Mouse (Mus musculus) neural tube, embryonic 11.5 days (tissue): ENCODE data around the gene Hist1h2ah. TPM values are rescaled to one million over a fixed set of nuclear protein-coding genes. Genes with fewer than 3 reads are reported as not detected.

ENCODE experiments used
- ATAC-seq: fragments of 200-750 bp; cut with Nextera tagmentation; 2 replicates; pipeline ENCODE4 v1.8.0; 2017; ENCODE audit warnings: moderate number of reproducible peaks, mild to moderate bottlenecking, moderate TSS enrichment, moderate library complexity; ENCODE audit not compliant: insufficient read depth, low FRiP score, low TSS enrichment
- DNase-seq: peaks from one replicate; pipeline ENCODE4 v3.0.0-alpha.2; 2015; ENCODE audit warnings: low spot score
- H3K27ac ChIP-seq: fragments of 300-500 bp; sonication (generic); 2 replicates; pipeline ENCODE4 v1.5.1; 2014; ENCODE audit warnings: low read depth, mild to moderate bottlenecking, low read length
- H3K27me3 ChIP-seq: fragments of 300-500 bp; sonication (generic); 2 replicates; pipeline ENCODE4 v1.6.1; 2014; ENCODE audit warnings: mild to moderate bottlenecking, low read length, mixed read lengths; ENCODE audit not compliant: control insufficient read depth, insufficient read depth
- H3K36me3 ChIP-seq: fragments of 300-500 bp; sonication (generic); 2 replicates; pipeline ENCODE4 v1.6.1; 2014; ENCODE audit warnings: mild to moderate bottlenecking, low read length, moderate library complexity, mixed read lengths; ENCODE audit not compliant: control insufficient read depth, insufficient read depth
- H3K4me1 ChIP-seq: fragments of 300-500 bp; sonication (generic); 2 replicates; pipeline ENCODE4 v1.6.1; 2014; ENCODE audit warnings: low read length, mixed read lengths; ENCODE audit not compliant: control insufficient read depth, insufficient read depth
- H3K4me2 ChIP-seq: fragments of 300-500 bp; sonication (generic); 2 replicates; pipeline ENCODE4 v1.6.1; 2014; ENCODE audit warnings: low read depth, mild to moderate bottlenecking, moderate library complexity
- H3K4me3 ChIP-seq: fragments of 300-500 bp; sonication (generic); 2 replicates; pipeline ENCODE4 v1.5.1; 2014; ENCODE audit warnings: low read depth, low read length
- H3K9ac ChIP-seq: fragments of 300-500 bp; sonication (generic); 2 replicates; pipeline ENCODE4 v1.6.1; 2014; ENCODE audit warnings: mild to moderate bottlenecking, low read length
- H3K9me3 ChIP-seq: fragments of 300-500 bp; sonication (generic); 2 replicates; pipeline ENCODE4 v1.6.1; 2016; ENCODE audit warnings: low read length; ENCODE audit not compliant: control insufficient read depth
- WGBS: fragments of 180-500 bp; shearing (Covaris S2); extraction: QIAGEN DNeasy Blood & Tissue Kit; methylation state at CpG from one replicate; pipeline ENCODE4 v1.1.7; 2014; 5-methylcytosine and 5-hydroxymethylcytosine counted together
- polyA plus RNA-seq: library from polyadenylated mRNA; unstranded; fragments of >200 nt; fragmentation: Nextera tagmentation; extraction: Ambion mirVana; gene quantifications from 2 replicates; pipeline ENCODE4 v1.2.1, GENCODE M21; 2014

Gene Hist1h2ah
- polyA plus RNA-seq, 1 experiment from 2014 or later = 6.6 TPM

DNA sequence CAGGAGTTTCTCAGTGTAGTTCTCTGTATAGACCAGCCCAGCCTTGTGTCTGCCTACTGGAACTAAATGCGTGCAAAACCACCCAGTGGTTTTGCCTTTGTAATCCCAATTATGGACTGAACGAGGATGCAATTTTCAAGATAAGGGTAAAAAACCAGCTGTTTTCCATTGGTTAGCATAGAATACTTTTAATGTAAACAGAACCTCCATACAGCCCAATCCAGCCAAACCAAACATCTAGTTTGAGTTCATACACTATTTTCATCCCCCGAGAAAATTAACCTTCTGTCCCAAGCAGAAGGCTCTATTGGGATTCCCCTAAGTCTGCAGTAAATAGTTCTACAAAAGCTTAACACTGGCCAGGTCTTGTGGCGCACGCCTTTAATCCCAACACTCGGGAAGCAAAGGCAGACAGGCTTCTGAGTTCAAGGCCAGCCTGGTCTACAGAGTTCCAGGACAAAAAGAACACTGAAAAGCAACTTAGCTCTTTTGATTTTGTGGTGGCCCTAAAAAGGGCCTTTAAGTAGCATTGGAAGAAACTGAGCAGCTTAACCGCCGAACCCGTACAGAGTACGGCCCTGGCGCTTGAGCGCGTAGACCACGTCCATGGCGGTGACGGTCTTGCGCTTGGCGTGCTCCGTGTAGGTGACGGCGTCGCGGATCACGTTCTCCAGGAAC is 5.2 kb upstream of the Hist1h2ah start:
- ATAC-seq = peak; percentile 13
- H3K36me3 ChIP-seq = no peaks in the 10 kb centered on the region
- peak overlapping the region; percentile 49 for H3K4me2 ChIP-seq
- peak overlapping the region; percentile 94 for H3K27ac ChIP-seq
- H3K9ac ChIP-seq = peak overlapping the region; percentile 30
- peak overlapping the region; percentile 37 for H3K4me3 ChIP-seq
- peak; percentile 61 for DNase-seq
- H3K9me3 ChIP-seq = no peaks in the 10 kb centered on the region
- no peaks in the 10 kb centered on the region for H3K27me3 ChIP-seq
- WGBS = under 1% methylated on average over 18 of the region's 24 CpGs
- peaks cover 6% of the 10 kb centered on the region; the same call in 1 of the 2 replicates for H3K4me1 ChIP-seq

DNA sequence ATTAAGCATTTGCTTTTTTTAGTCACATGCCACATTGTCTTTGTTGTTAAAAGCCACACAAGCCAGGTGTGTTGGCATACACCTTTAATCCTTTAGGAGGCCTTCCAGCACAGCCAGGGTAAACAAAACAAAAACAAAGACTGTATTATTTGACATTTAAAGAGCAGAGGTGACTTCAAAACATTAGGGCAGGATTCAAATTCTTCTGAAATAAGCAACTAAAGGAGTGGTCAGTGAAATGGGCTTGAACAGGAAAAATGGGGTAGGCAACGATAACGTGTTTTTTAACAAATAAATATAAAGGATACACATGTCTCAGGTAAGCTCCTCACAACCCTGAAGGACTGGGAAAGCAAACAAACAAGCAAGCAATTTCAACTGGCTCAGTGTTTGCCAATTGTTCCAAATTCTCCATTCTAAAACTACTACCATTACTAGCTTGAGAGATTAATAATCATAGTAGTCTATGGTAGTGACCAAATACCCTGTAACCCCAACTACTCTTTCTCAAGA is 4.6 kb upstream of the Hist1h2ah start:
- H3K9ac ChIP-seq = no peak overlapping the region
- H3K36me3 ChIP-seq = no peaks in the 10 kb centered on the region
- peak overlapping the region; percentile 49 for H3K4me2 ChIP-seq
- peak overlapping the region; percentile 94 for H3K27ac ChIP-seq
- H3K4me1 ChIP-seq = peaks cover 6% of the 10 kb centered on the region; the same call in 1 of the 2 replicates
- WGBS = 7% methylated on average over 2 of the region's 2 CpGs
- no peaks in the 10 kb centered on the region for H3K9me3 ChIP-seq
- DNase-seq = no peak
- ATAC-seq = no peak
- peak overlapping the region; percentile 37 for H3K4me3 ChIP-seq
- no peaks in the 10 kb centered on the region for H3K27me3 ChIP-seq

DNA sequence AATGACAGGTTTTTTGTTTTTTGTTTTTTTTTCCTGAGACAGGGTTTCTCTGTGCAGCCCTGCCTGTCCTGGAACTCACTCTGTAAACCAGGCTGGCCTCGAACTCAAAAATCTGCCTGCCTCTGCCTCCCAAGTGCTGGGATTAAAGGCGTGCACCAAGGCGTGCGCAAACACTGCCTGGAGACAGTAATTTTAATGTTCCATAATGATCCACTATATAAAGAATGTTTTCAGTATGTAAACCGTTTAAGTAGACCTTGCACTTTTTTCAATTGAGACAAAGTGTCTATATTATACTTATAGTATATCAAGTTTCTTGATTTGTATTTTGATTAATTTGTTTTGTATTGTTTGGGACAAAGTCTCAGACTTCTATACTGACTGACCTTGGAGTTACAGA is 4.0 kb upstream of the Hist1h2ah start:
- ATAC-seq (no peak), DNase-seq (no peak)
- peak overlapping the region; percentile 49; the same call in 1 of the 2 replicates for H3K4me2 ChIP-seq
- H3K9me3 ChIP-seq = no peaks in the 10 kb centered on the region
- WGBS = 69% methylated on average over 5 of the region's 5 CpGs
- H3K4me3 ChIP-seq = no peak overlapping the region
- H3K27ac ChIP-seq = no peak overlapping the region
- H3K36me3 ChIP-seq = no peaks in the 10 kb centered on the region
- no peaks in the 10 kb centered on the region for H3K27me3 ChIP-seq
- peaks cover 8% of the 10 kb centered on the region for H3K4me1 ChIP-seq
- no peak overlapping the region for H3K9ac ChIP-seq

DNA sequence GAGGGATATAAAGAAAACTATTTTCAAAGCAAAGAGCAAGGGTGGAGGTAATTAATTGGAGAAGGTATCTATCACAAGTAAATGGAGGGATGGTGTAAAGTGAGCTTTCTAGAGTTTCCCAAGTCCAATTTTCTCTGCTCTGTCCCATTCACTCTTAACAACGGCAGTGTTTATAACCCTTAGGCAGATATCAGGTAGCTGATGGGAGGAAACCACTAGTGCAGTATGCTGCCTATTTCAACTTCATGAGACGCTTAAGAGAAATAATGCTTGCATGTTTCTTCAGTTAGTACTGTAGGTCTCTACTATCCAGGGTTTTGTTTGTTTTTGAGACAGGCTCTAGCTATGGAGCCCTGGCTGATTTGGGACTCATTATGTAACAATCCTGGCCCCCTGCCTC is 2.0 kb upstream of the Hist1h2ah start:
- Histone ChIP-seq H3K4me1 (peaks cover 8% of the 10 kb centered on the region), H3K4me3 (no peak overlapping the region), H3K27me3 (no peaks in the 10 kb centered on the region), H3K9me3 (no peaks in the 10 kb centered on the region), H3K36me3 (no peaks in the 10 kb centered on the region), H3K27ac (no peak overlapping the region), H3K9ac (no peak overlapping the region), H3K4me2 (no peak overlapping the region)
- DNase-seq (no peak), ATAC-seq (no peak)
- 67% methylated on average over 2 of the region's 2 CpGs for WGBS

DNA sequence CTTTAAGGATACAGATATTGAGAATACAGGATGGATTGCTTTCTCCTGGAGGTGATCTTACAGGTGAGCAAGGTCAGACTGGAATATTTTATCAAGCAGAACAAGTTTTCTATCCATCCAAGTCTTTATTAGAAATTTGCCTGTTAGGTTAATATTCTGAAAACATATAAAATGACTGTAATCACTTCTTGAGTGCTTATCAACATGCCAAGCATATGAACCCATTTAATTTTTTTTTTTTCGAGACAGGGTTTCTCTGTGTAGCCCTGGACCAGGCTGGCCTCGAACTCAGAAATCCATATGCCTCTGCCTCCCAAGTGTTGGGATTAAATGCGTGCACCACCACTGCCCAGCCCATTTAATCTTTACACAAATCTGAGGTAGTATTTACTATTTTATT is 1.6 kb upstream of the Hist1h2ah start:
- DNase-seq = no peak
- Histone ChIP-seq H3K9me3 (no peaks in the 10 kb centered on the region), H3K36me3 (no peaks in the 10 kb centered on the region), H3K4me3 (peak overlapping the region; percentile 21), H3K4me1 (peaks cover 5% of the 10 kb centered on the region), H3K9ac (peak overlapping the region; percentile 69; the same call in 1 of the 2 replicates), H3K27ac (peak overlapping the region; percentile 75), H3K27me3 (no peaks in the 10 kb centered on the region), H3K4me2 (peak overlapping the region; percentile 66)
- ATAC-seq = no peak
- WGBS = 67% methylated on average over 3 of the region's 3 CpGs

DNA sequence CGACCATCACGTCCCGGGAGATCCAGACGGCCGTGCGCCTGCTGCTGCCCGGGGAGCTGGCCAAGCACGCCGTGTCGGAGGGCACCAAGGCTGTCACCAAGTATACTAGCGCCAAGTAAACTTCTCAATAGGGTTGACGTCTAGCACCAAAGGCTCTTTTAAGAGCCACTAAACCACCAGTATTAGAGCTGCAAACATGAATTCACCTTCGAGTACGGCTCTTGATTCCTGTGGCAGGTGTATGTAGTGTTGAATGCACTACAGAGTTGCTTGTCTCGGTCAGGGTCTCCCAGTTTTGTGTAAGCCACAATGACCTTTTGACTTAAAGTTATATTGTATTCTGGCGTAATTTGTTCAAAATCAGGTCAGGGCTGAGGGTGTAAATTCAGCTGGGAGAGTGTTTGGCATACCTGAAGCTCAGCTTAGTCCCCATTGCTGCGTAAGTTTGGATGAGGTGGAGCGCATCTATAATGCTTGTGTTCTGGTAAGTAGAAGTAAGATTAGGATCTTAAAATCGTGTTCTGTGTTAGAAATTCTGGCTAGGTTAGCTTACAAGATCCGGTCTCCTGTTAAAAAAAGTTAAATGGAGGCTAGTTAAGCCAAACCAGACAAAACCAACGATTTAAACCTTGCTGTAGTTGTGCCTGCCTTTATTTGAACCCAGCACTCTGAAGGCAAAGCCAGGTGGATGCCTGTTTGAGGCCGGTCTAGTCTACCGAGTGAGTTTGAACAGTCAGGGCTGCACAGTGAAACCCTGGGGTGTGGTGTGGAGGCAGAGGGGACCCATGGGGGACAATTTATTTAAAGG is 985 bp upstream of the Hist1h2ah start:
- Histone ChIP-seq H3K4me1 (peaks cover 3% of the 10 kb centered on the region), H3K9ac (peak overlapping the region; percentile 69), H3K4me2 (peak overlapping the region; percentile 66), H3K36me3 (no peaks in the 10 kb centered on the region), H3K4me3 (peak overlapping the region; percentile 21), H3K9me3 (no peaks in the 10 kb centered on the region), H3K27me3 (no peaks in the 10 kb centered on the region), H3K27ac (peak overlapping the region; percentile 75)
- DNase-seq = peak; percentile 46
- ATAC-seq = peak; percentile 16
- WGBS = 3% methylated on average over 20 of the region's 23 CpGs

DNA sequence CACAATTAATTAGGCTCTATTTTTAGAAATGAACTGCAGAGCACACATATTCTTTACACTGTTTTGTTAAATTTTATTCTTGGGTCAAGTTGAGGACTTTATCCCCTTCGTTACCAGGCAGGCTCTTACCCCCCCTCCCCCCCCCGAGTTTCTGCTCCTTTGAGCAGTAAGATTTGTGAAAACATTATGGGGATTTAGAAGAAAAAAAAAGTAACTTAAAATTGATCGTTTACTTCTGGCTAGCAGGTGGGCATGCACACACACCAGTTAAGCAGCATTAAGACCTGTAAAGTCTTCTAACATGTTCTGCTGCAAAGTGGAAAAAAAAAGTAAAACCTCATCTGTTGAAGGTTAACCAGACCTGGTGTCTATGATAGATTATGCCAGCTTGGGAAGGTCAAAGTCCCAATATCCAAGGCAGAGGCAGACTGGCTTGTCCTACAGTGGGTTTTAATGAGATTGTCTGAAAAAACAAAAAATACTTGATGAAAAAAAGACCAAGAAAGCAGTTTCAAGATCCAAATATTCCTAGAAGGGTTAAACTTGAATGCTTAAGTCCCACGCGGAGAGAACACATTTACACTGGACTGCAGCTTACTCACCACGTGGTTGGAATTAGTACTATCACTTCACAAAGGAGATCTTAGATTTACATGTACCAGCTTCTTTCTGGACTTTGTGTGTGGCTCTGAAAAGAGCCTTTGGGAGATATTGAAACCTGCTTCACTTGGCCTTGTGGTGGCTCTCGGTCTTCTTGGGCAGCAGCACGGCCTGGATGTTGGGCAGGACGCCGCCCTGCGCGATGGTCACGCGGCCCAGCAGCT is 713 bp downstream of the Hist1h2ah start:
- no peaks in the 10 kb centered on the region for H3K27me3 ChIP-seq
- WGBS = 1% methylated on average over 8 of the region's 14 CpGs
- H3K4me2 ChIP-seq = peak overlapping the region; percentile 65
- H3K4me3 ChIP-seq = peak overlapping the region; percentile 21
- peaks cover 3% of the 10 kb centered on the region for H3K4me1 ChIP-seq
- H3K27ac ChIP-seq = peak overlapping the region; percentile 75
- DNase-seq (peak; percentile 37), ATAC-seq (peak; percentile 2; the same call in 1 of the 2 replicates)
- H3K9me3 ChIP-seq = no peaks in the 10 kb centered on the region
- H3K9ac ChIP-seq = peak overlapping the region; percentile 58
- H3K36me3 ChIP-seq = no peaks in the 10 kb centered on the region

DNA sequence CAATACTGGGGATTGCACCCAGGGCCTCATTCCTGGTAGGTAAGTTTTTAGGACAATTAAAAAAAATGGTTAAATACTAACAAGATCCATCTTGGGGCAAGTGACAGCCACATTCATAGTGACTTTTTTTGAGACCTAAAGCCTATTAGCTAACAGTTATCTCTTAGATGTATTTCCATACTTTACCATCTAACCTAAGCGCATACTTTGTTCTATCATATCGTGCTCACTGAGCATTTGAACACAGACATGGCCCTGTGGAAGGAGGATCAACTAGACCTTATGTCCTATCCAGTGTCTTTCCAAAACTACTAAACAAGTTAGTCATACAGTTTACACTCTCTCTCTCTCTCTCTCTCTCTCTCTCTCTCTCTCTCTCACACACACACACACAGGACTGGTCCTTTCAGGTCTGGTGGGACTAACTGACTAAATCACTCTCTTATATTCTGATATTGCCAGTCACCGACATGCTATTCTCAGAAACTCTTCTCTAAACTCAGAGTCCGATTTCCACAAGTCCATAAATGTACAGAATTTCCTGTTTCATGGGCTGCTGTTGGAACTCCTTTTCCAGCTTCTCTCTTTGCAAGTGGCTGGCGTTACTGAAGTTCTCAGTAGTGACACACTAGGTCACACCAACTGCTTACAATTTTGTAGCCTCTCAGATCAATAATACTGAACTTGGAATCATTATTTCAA is 1.5 kb downstream of the Hist1h2ah start:
- peak; percentile 26 for DNase-seq
- H3K9ac ChIP-seq = peak overlapping the region; percentile 58
- H3K36me3 ChIP-seq = no peaks in the 10 kb centered on the region
- peak overlapping the region; percentile 21 for H3K4me3 ChIP-seq
- H3K27ac ChIP-seq = peak overlapping the region; percentile 75; the same call in 1 of the 2 replicates
- H3K4me1 ChIP-seq = peaks cover 3% of the 10 kb centered on the region
- no peaks in the 10 kb centered on the region for H3K9me3 ChIP-seq
- peak overlapping the region; percentile 65 for H3K4me2 ChIP-seq
- 55% methylated on average over 5 of the region's 5 CpGs for WGBS
- ATAC-seq = no peak
- H3K27me3 ChIP-seq = no peaks in the 10 kb centered on the region
